Comparison of ENCODE assay signal across 7 mouse cellular contexts in genomic region chr2:36136300-36136941, GRCm38 (mm10). TPM values are rescaled to one million over a fixed set of nuclear protein-coding genes. Genes with fewer than 3 reads are reported as not detected.
DNase-seq lines count a peak whose midpoint lies in the region; ATAC-seq lines count a peak whose summit lies in the region.

Mrrf (plus strand) TSS chr2:36136389.
Rbm18 (minus strand) TSS chr2:36136773.

- WGBS in embryonic facial prominence, embryonic 11.5 days, result under 1% methylated on average over 49 of the region's 50 CpGs
- under 1% methylated on average over 50 of the region's 50 CpGs for WGBS in limb, embryonic 10.5 days
- under 1% methylated on average over 50 of the region's 50 CpGs for WGBS in midbrain, embryonic 13.5 days

- H3K9me3 ChIP-seq in embryonic facial prominence, embryonic 11.5 days (replicated peaks; ENCODE audit: control insufficient read depth, low read length), result no peaks in the 10 kb centered on the region
- H3K9me3 ChIP-seq in limb, embryonic 10.5 days (replicated peaks), result no peaks in the 10 kb centered on the region
- H3K9me3 ChIP-seq in midbrain, embryonic 13.5 days, result no peaks in the 10 kb centered on the region

- H3K4me3 ChIP-seq in embryonic facial prominence, embryonic 11.5 days (ENCODE audit: low read depth, low read length), result peak within 1 kb of the TSS; percentile 73
- H3K4me3 ChIP-seq in limb, embryonic 10.5 days, result peak within 1 kb of the TSS; percentile 82
- H3K4me3 ChIP-seq in midbrain, embryonic 13.5 days (replicated peaks), result peak within 1 kb of the TSS; percentile 73

- H3K27ac ChIP-seq in embryonic facial prominence, embryonic 11.5 days (replicated peaks; ENCODE audit: low read depth, low read length), result peak within 1 kb of the TSS; percentile 78
- peak within 1 kb of the TSS; percentile 94 for H3K27ac ChIP-seq in limb, embryonic 10.5 days
- peak within 1 kb of the TSS; percentile 80 for H3K27ac ChIP-seq in midbrain, embryonic 13.5 days

- H3K4me1 ChIP-seq in embryonic facial prominence, embryonic 11.5 days (ENCODE audit: control insufficient read depth, insufficient read depth, low read length), result no peaks in the 10 kb centered on the region
- peaks cover 13% of the 10 kb centered on the region for H3K4me1 ChIP-seq in limb, embryonic 10.5 days
- peaks cover 23% of the 10 kb centered on the region for H3K4me1 ChIP-seq in midbrain, embryonic 13.5 days (replicated peaks)

- peak within 1 kb of the TSS; percentile 90 for H3K9ac ChIP-seq in embryonic facial prominence, embryonic 11.5 days (replicated peaks; ENCODE audit: low read length)
- peak within 1 kb of the TSS; percentile 83 for H3K9ac ChIP-seq in midbrain, embryonic 13.5 days (replicated peaks)

- no peaks in the 10 kb centered on the region for H3K27me3 ChIP-seq in embryonic facial prominence, embryonic 11.5 days (ENCODE audit: control insufficient read depth, insufficient read depth, low read length)
- H3K27me3 ChIP-seq in limb, embryonic 10.5 days (ENCODE audit: low read depth, poor library complexity, severe bottlenecking), result no peaks in the 10 kb centered on the region
- H3K27me3 ChIP-seq in midbrain, embryonic 13.5 days, result no peaks in the 10 kb centered on the region

- ATAC-seq in embryonic facial prominence, embryonic 11.5 days (replicated peaks; ENCODE audit: insufficient number of reproducible peaks, low FRiP score, low TSS enrichment, low read depth), result peak; percentile 94
- ATAC-seq in granulocyte monocyte progenitor cell, adult 5-6 weeks (replicated peaks; ENCODE audit: poor library complexity, severe bottlenecking), result peak; percentile 95
- peak; percentile 97 for ATAC-seq in midbrain, embryonic 13.5 days

- peak; percentile 94 for DNase-seq in adrenal gland, postnatal 14 days
- peak; percentile 91 for DNase-seq in embryonic facial prominence, embryonic 11.5 days (ENCODE audit: low spot score)
- DNase-seq in kidney, adult 11 months, result peak; percentile 93
- DNase-seq in limb, embryonic 10.5 days (ENCODE audit: low spot score), result peak; percentile 96
- DNase-seq in spleen, adult 12 weeks (ENCODE audit: low spot score), result peak; percentile 94

- peaks cover 9% of the 10 kb centered on the region for H3K36me3 ChIP-seq in embryonic facial prominence, embryonic 11.5 days (replicated peaks; ENCODE audit: control insufficient read depth, insufficient read depth, low read depth, low read length)
- peaks cover 34% of the 10 kb centered on the region for H3K36me3 ChIP-seq in limb, embryonic 10.5 days
- H3K36me3 ChIP-seq in midbrain, embryonic 13.5 days, result peaks cover 26% of the 10 kb centered on the region

- H3K4me2 ChIP-seq in embryonic facial prominence, embryonic 11.5 days (ENCODE audit: low read depth, low read length), result peak within 1 kb of the TSS; percentile 67
- peak within 1 kb of the TSS; percentile 70 for H3K4me2 ChIP-seq in midbrain, embryonic 13.5 days (replicated peaks)

RNA-seq across cellular contexts. Expression of gene Mrrf, which starts in this region (rescaled TPM):
- 26.0 and 27.0 TPM in 2 replicates for total RNA-seq in adrenal gland, postnatal 14 days (2021)
- polyA plus RNA-seq in embryonic facial prominence, embryonic 11.5 days (2014; fragmentation: Nextera tagmentation; extraction: Ambion mirVana), result 33.8 and 39.3 TPM in 2 replicates
- total RNA-seq in granulocyte monocyte progenitor cell, adult 5-6 weeks (2014; fragmentation: Nextera tagmentation), result 16.9 and 21.4 TPM in 2 replicates
- 20.4 and 21.7 TPM in 2 replicates for total RNA-seq in granulocyte monocyte progenitor cell, adult 5-6 weeks (2017)
- 23.0 and 27.1 TPM in 2 replicates for polyA plus RNA-seq in limb, embryonic 10.5 days (2016; fragmentation: Nextera tagmentation; extraction: Ambion mirVana)
- polyA plus RNA-seq in midbrain, embryonic 13.5 days (2015; fragmentation: Nextera tagmentation; extraction: Ambion mirVana), result 23.0 and 24.5 TPM in 2 replicates

RNA-seq across cellular contexts. Expression of gene Rbm18, which starts in this region (rescaled TPM):
- 27.3 and 27.4 TPM in 2 replicates for total RNA-seq in adrenal gland, postnatal 14 days (2021)
- 109 and 114 TPM in 2 replicates for polyA plus RNA-seq in embryonic facial prominence, embryonic 11.5 days (2014; fragmentation: Nextera tagmentation; extraction: Ambion mirVana)
- total RNA-seq in granulocyte monocyte progenitor cell, adult 5-6 weeks (2014; fragmentation: Nextera tagmentation), result 19.4 and 23.1 TPM in 2 replicates
- 18.6 and 20.1 TPM in 2 replicates for total RNA-seq in granulocyte monocyte progenitor cell, adult 5-6 weeks (2017)
- polyA plus RNA-seq in limb, embryonic 10.5 days (2016; fragmentation: Nextera tagmentation; extraction: Ambion mirVana), result 74.4 and 85.3 TPM in 2 replicates
- 159 and 168 TPM in 2 replicates for polyA plus RNA-seq in midbrain, embryonic 13.5 days (2015; fragmentation: Nextera tagmentation; extraction: Ambion mirVana)

Comparison
In these comparisons a context has a peak if more than half of its experiments do, and no peak if none do; other contexts are left out.
1. Peak in every context shown above with its lines: DNase-seq, ATAC-seq, H3K4me3 ChIP-seq and H3K27ac ChIP-seq.